20 mouse cellular contexts compared by ENCODE assay signal in genomic region chr11:12812021-12812420, GRCm38 (mm10).
"Had no signal": no experiment of that assay in that cellular context is flagged by ENCODE, and none has a peak within 500 bp of the region (broad histone marks: within the 10 kb centered on the region; RNA-seq: fewer than 3 reads in every experiment).

No protein-coding gene starts in this region.

- H3K9me3 ChIP-seq: heart, embryonic 10.5 days; heart, embryonic 12.5 days; hindbrain, embryonic 13.5 days; hindbrain, embryonic 15.5 days; liver, embryonic 13.5 days; liver, embryonic 15.5 days had no signal

- H3K4me3 ChIP-seq: gastrocnemius, adult 2 months; heart, embryonic 12.5 days; hindbrain, embryonic 13.5 days; hindbrain, embryonic 15.5 days; left cerebral cortex, adult 2 months; liver, embryonic 13.5 days; liver, embryonic 15.5 days had no signal

- H3K27me3 ChIP-seq: heart, embryonic 12.5 days; hindbrain, embryonic 13.5 days; hindbrain, embryonic 15.5 days; liver, embryonic 13.5 days; liver, embryonic 15.5 days had no signal

- H3K36me3 ChIP-seq: heart, embryonic 10.5 days; heart, embryonic 12.5 days; hindbrain, embryonic 13.5 days; hindbrain, embryonic 15.5 days; liver, embryonic 13.5 days; liver, embryonic 15.5 days had no signal

- H3K9ac ChIP-seq: heart, embryonic 12.5 days; hindbrain, embryonic 15.5 days; liver, embryonic 13.5 days; liver, embryonic 15.5 days; liver, postnatal 0 days had no signal

- ATAC-seq: liver, postnatal 0 days had no signal

- DNase-seq: gastrocnemius, adult 2 months; gastrocnemius, postnatal 25 days; heart, adult 18-20 months; heart, postnatal 10 days; heart, postnatal 36 days; kidney, adult 11 months; kidney, adult 2 months; kidney, postnatal 10 days; kidney, postnatal 25 days; liver; liver, embryonic 13.5 days; liver, postnatal 0 days had no signal

- H3K27ac ChIP-seq: gastrocnemius, adult 2 months; hindbrain, embryonic 13.5 days; hindbrain, embryonic 15.5 days; hindbrain, postnatal 0 days; left cerebral cortex, adult 2 months; liver, embryonic 13.5 days; liver, embryonic 15.5 days had no signal

- H3K4me1 ChIP-seq: heart, embryonic 10.5 days; heart, embryonic 12.5 days; hindbrain, embryonic 15.5 days; liver, embryonic 13.5 days; liver, embryonic 15.5 days had no signal

- H3K4me2 ChIP-seq: liver, embryonic 11.5 days; liver, embryonic 13.5 days; liver, embryonic 15.5 days had no signal
